Mouse (Mus musculus): ENCODE data around the gene Pdpk1.

Pdpk1 gene

GRCm38 (mm10) chr17:24150824-24151223 is at the start of gene Pdpk1:
Gene Pdpk1, minus strand, starts transcription at chr17:24150924.
- DNase-seq (ENCODE audit: low spot score in 2 of 2): no peak

DNA sequence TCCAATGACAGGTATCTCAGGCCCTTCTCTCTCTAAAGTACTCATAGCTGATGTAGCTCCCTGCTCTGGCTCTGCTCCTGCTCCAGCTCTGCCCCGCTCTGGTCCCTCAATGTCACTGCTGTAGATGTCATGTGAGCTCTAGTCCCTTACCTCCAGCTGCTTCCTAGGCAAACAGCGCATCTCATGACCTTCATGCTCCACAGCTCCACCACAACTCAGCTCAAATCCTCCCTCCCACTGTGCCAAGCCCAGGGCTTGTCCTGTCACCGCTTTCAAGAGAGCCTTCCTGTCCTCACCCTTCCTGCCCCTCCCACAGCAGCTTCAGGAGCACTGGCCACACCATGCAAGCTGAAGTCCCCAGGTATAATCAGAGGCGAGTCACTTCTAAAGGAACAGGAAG is 49.0 kb upstream of the Pdpk1 start:
- DNase-seq (ENCODE audit: low spot score in 2 of 2): no peak

GRCm38 (mm10) chr17:24199252-24199651 is 48.5 kb upstream of the Pdpk1 start:
- DNase-seq (ENCODE audit: low spot score in 2 of 2): no peak

- DNase-seq (ENCODE audit: low spot score in 2 of 2): no peak
Observed at GRCm38 (mm10) chr17:24197032-24197824, 46.5 kb upstream of the Pdpk1 start.

DNA sequence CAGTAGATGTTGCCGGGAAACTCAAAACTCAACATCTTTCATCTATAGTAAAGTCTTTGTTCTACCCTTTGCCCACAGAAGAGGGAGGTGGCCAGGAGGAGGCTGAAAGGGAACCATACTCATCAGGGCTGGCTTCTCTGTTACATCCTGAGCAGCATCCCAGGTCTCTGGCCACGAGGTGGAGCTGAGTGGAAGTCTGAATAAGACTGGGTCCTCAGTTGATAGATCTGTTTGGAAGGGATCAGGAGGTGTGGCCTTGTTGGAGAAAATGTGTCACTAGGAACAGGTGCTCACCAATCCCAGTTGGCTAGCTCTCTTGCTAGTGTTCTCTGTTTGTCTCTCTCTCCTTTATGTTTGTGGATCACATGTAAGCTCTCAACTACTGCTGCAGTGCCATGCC is 44.6 kb upstream of the Pdpk1 start:
- no peak for DNase-seq (ENCODE audit: low spot score in 2 of 2)

GRCm38 (mm10) chr17:24193769-24194168 is 43.0 kb upstream of the Pdpk1 start:
- DNase-seq (ENCODE audit: low spot score in 2 of 2): no peak

DNA sequence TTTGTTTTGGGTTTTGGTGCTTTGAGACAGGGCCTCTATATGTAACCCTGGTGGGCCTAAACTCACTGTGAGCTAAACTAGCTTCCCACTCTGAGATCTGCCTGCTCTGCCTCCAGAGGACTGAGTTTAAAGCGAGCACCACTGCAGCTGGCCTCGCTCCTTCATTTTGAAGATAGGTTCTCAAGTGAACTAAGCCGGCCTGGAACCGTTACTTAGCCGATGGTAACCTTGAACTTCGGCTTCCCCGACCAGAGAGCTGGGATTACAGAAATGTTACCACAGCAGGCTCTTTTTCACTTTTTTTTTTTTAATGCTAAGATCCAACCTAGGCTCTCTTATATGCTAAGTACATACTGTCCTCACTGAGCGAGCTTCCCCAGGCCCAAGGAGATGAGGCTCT is 42.5 kb upstream of the Pdpk1 start:
- DNase-seq (ENCODE audit: low spot score in 2 of 2): no peak

DNA sequence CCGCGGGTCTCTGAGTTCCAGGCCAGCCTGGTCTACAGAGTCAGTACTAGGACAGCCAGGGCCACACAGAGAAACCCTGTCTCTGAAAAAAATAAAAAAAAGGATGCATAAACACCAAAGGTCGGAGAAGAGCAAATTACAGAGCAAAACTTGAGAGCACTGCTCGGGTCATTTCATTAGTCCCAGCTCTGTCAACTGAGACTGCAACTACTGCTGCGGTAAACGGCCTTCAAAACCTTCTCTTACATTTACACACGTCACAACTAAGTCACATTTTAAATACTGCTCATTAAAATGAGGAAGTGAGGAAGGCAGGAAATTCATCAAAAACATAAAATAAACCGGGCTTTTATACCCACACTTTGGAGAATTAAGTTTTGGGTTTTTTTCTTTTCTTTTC is 42.1 kb upstream of the Pdpk1 start:
- DNase-seq (ENCODE audit: low spot score in 2 of 2): no peak

GRCm38 (mm10) chr17:24191481-24191880 is 40.8 kb upstream of the Pdpk1 start:
- no peak for DNase-seq (ENCODE audit: low spot score in 2 of 2)

DNA sequence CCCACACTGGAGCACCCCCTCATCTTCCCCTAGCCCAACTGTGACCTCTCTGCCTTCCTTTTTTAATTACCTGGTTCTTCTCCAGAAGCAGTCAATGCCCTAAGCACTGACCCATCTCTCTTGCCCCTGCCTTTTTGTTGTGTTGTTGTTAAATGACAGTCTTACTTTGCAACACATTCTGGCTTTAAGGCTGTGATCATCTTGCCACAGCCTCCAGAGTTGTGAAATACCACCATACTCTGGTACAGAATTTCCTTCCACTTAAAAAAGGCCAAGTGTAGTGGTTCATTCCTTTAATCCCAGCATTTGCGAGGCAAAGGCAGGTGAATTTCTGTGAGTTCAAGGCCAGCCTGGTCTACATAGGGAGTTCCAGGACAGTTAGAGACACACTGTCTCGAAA is 40.2 kb upstream of the Pdpk1 start:
- DNase-seq (ENCODE audit: low spot score in 2 of 2): no peak

- DNase-seq (ENCODE audit: low spot score in 2 of 2): no peak
Observed at GRCm38 (mm10) chr17:24174259-24174658, 23.5 kb upstream of the Pdpk1 start.

GRCm38 (mm10) chr17:24173423-24173822 is 22.7 kb upstream of the Pdpk1 start:
- DNase-seq (ENCODE audit: low spot score in 2 of 2): peak in 1 of 2 experiments; percentile 69

GRCm38 (mm10) chr17:24171738-24172137 is 21.0 kb upstream of the Pdpk1 start:
- no peak for DNase-seq (ENCODE audit: low spot score in 2 of 2)

GRCm38 (mm10) chr17:24170729-24171128 is 20.0 kb upstream of the Pdpk1 start:
- DNase-seq (ENCODE audit: low spot score in 2 of 2): no peak

GRCm38 (mm10) chr17:24170125-24170524 is 19.4 kb upstream of the Pdpk1 start:
- DNase-seq (ENCODE audit: low spot score in 2 of 2): no peak

GRCm38 (mm10) chr17:24169317-24170065 is 18.8 kb upstream of the Pdpk1 start, which contains the start of gene Atp6v0c:
Gene Atp6v0c, minus strand, starts transcription at chr17:24169702.
- peak; percentile 87 to 93 for DNase-seq (ENCODE audit: low spot score in 2 of 2)

DNA sequence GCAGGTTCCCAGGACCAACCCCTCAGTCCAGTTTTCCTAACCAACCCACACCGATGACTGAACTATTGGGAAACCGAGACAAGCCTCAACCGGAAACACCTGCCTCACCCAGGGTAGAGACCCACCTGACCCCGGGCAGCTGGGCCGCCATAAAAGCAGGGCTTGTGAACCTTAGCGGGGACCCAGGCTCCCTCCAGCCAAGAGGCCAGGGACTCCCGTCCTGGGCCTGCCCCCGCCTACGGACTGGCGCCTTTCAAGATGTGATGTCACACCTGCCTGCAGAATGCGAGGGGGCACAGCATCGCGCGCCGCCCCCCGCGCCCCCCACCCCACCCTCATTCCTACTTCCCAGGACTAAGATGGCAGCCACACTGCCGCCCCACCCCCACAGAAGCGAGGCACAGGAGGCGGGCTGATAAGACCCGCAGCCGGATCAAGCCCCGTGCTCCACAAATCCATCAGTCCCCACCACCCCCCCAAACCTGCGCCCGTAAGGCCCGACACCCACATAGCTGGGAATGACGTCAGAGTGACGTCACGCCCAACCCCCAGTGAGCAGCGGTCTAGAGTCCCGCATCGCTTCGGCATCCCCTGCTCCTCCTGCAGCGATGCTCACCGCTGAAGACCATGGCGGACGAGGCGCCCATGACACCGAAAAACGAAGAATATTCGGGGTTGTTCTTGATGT is 18.0 kb upstream of the Pdpk1 start:
- peak in 1 of 2 experiments; percentile 70 for DNase-seq (ENCODE audit: low spot score in 2 of 2)

- no peak for DNase-seq (ENCODE audit: low spot score in 2 of 2)
Observed at GRCm38 (mm10) chr17:24167891-24168505, 17.3 kb upstream of the Pdpk1 start.

- DNase-seq (ENCODE audit: low spot score in 2 of 2): no peak
Observed at GRCm38 (mm10) chr17:24167120-24167519, 16.4 kb upstream of the Pdpk1 start.

DNA sequence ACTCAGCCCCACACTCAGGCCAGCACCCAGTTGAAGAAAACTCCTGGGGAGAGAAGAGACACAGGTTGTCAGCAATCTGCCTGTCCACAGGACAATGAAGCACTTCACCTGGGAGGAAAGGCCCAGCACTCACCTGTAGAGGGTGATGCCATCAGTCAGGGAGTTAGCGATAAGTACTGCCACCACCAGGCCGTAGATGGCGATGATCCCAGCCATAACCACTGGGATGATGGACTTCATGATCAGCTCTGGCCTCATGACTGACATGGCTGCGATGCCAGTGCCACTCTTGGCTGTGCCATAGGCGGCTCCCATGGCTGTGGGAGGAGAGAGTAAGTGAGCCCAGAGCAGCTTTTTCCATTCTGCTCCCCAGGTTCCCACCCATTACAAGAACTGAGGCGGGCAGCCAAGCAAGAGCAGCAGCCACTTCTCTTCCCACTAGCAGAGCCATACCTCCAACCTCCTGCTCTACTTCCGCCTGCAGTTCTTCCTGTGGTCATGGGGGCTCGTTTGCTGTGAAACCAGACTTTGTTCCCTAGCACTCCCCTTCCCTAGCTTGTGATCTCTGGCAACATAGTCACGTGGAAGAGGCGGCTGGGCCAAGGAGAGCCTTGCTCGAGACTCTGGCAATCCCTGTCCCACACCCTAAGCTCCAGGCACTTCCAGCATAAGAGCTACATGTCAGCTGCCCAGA is 14.0 kb upstream of the Pdpk1 start:
- DNase-seq (ENCODE audit: low spot score in 2 of 2): no peak

Measured in cerebellum, postnatal 4 days (tissue).